Mouse (Mus musculus): ENCODE measurements around the gene Hcn2.
A peak's percentile ranks its signal among the peaks of the same experiment; 100 is the strongest.
"Not testable (repeated sequence)": the region's sequence is repeated elsewhere in the genome, so short reads cannot be mapped to it uniquely, and the experiment has no call there.

Hcn2 gene

DNA sequence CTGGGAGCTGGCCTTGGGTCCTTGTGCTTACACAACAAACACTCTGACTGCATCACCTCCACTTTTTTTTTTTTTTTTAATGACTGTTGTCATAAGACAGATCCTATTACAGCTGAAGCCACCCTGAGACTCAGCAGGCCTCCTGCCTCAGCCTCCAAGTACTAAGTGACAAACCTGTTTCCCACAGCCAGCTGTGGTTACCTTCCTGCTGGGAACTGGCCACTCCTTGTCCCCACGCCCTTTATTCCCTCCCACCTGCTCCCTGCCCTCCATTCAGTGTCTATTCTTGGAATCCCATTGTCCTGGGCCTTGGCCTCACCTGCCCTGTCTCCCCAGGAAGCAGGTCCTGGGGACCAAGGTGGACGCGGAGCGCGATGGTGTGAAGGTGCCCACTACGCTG lies 28.9 kb upstream of the Hcn2 start:
- DNase-seq (ENCODE audit: low read depth, low spot score), result no peak

GRCm38 (mm10) chr10:79688720-79689119 lies 27.7 kb upstream of the Hcn2 start, which contains the start of gene Gzmm:
Gene Gzmm, plus strand, starts transcription at chr10:79689020.
- DNase-seq (ENCODE audit: low read depth, low spot score), result no peak

- DNase-seq (ENCODE audit: low read depth, low spot score), result no peak
Observed at GRCm38 (mm10) chr10:79689178-79689577, 27.3 kb upstream of the Hcn2 start.

- DNase-seq (ENCODE audit: low read depth, low spot score), result no peak
Observed at GRCm38 (mm10) chr10:79691986-79692548, 24.4 kb upstream of the Hcn2 start.

DNA sequence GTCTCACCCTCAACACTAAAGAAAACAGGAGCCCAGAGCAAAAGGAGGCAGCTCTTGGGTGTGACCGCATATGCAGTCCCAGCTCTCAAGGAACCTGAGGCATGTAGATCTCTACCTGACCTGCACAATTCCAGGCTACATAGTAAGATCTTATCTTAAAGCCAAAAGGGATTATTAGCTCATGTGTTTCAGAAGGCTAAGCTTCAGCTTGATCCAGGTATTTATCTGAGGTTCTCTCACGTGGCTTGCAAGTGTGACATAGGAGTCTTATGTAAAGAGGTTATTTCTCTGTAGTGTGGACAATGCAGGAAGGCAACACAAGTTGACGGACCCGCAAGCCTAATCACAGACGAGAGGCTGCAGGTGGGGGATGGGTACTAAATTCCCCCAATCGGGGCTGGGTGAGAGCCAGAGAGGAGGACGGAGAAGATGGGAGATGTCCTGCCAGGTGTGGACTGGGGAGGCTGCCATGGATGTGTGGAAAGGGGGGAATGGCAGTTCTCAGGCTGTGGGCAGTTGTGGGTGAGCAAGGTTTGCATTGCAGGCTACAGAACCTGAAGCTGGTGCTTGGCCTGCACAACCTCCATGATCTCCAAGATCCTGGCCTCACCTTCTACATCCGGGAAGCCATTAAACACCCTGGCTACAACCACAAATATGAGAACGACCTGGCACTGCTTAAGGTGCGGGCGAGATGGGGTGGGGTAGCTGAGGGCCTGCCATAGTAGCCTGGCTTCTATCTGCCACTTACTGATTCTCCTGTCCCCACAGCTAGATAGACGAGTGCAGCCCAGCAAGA lies 22.7 kb upstream of the Hcn2 start:
- no peak for DNase-seq (ENCODE audit: low read depth, low spot score)

GRCm38 (mm10) chr10:79694379-79694655 lies 22.1 kb upstream of the Hcn2 start:
- no peak for DNase-seq (ENCODE audit: low read depth, low spot score)

DNA sequence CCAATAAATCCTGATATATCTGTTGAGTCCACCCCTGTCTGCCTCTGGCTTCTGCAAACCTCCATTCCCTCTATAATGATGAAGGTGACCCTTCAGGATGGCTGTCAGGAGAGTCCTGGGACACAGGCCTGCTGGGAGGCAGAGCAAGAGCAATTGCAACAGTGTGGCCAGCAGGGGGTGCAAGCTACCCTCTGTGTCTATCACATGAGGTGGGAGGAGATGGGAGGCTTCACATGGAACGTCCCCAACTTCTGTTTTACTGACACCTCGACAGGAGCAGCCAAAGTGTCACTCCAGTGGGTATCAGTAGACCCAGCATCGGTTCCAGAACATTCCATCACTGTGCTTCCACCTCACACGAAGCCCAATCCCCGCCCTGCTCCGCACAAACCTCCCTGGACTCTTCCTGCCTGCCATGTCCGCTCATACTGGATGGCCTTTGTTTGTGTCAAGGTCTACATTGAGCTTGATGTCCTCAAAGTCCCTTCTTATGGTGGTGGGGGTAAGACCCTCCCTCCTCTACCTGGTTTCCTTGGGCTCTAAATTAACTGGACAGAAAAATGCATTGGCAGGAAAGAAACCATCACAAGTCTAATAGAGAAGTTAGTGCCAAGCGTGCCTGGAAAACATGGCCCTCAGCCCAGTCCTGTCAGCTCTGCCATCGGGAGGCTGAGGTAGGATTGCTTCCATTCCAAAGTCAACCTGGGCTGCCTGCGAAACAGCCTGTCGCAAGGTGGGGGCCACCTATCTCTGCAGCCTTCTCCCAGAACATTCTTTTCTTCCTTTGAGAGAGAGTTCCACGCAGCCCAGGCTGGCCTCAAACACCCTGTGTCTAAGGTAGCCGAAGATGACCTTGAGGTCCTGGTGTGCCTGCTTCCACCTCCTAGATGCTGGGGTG lies 21.0 kb upstream of the Hcn2 start:
- peak; percentile 50 for DNase-seq (ENCODE audit: low read depth, low spot score)

DNA sequence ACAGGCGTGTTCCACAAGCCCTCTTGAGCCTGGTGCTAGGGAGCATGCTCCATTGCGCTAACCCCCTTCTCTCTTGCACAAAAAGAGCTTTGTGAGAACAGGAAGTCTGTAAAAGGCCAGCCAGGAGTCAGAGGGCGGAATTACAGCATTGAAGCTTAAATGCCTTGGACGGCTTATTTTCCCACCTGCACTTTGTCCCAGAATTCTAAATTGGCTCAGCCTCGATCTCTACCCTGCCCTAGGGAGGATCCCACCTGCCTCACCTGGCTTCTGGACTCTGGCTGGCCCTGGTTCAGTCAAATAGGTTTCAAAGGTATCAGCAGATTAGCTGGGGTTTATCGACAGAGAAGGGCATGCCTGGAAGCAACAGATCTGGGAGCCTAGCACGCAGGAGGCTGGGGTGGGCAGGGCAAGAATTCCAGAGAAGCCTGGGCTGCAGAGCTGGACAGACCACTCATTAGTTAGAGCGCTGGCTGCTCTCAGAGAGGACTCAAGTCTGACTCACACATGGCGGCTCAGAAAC lies 20.2 kb upstream of the Hcn2 start:
- DNase-seq (ENCODE audit: low read depth, low spot score), result no peak

- DNase-seq (ENCODE audit: low read depth, low spot score), result no peak
Observed at GRCm38 (mm10) chr10:79697916-79698315, 18.5 kb upstream of the Hcn2 start.

- no peak for DNase-seq (ENCODE audit: low read depth, low spot score)
Observed at GRCm38 (mm10) chr10:79698459-79698858, 18.0 kb upstream of the Hcn2 start.

GRCm38 (mm10) chr10:79700676-79701075 lies 15.8 kb upstream of the Hcn2 start:
- no peak for DNase-seq (ENCODE audit: low read depth, low spot score)

DNA sequence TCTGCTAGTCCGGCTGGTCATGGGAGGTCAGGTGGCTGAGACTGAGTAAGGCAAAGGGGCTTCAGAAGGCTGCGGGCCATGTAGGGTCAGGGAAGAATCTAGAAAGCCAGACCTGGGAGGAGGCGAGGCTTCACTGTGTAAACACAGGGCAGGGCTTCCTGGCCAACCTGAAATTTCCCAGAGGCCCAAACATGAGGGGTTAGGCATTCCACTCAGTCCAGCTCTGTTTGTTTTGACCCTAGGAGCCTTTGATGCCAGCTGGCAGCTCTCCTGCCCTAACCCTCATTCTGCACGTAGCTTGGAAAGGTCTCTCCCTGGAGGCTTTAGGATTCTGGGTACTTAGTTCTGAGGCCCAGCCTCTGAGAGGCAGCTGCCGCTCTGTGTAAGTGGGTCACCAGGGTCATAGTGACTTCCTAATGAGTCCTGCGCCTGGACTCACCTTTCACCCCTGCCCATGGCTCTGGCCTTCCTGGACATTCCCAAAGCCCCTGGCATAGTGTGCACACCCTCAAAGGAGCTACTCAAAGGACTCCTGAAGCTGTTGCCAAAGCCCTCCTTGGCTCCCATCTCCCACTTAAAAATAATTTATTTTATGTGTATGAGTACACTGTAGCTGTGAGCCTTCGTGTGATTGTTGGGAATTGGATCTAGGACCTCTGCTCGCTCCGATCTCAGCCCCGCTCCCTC lies 14.8 kb upstream of the Hcn2 start:
- DNase-seq (ENCODE audit: low read depth, low spot score), result no peak

GRCm38 (mm10) chr10:79702970-79703369 lies 13.5 kb upstream of the Hcn2 start:
- not testable (repeated sequence) for DNase-seq (ENCODE audit: low read depth, low spot score)

- DNase-seq (ENCODE audit: low read depth, low spot score), result no peak
Observed at GRCm38 (mm10) chr10:79703541-79703940, 12.9 kb upstream of the Hcn2 start.

GRCm38 (mm10) chr10:79704065-79704969 lies 12.1 kb upstream of the Hcn2 start, which contains the start of gene Bsg:
Gene Bsg, plus strand, starts transcription at chr10:79704491.
- DNase-seq (ENCODE audit: low read depth, low spot score), result peak; percentile 96

DNA sequence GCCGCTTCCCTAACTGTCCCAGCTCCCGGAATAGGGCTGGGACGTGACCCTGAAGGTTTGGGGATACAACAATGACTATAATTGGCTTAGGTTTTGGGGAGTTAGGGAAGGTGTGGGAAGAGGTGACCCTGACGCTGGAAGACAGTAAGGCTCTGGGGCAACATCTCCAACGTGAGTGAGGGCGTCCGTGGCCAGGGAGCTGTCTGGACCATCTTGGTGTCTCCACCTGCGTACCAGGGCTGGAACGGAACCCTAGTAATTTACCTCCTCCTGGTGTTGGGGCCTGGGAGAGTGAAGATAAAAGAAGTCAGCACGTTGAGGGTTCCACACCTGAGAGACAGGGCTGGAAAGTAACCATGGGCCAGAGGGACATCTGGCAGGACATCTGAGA lies 11.5 kb upstream of the Hcn2 start:
- no peak for DNase-seq (ENCODE audit: low read depth, low spot score)

DNA sequence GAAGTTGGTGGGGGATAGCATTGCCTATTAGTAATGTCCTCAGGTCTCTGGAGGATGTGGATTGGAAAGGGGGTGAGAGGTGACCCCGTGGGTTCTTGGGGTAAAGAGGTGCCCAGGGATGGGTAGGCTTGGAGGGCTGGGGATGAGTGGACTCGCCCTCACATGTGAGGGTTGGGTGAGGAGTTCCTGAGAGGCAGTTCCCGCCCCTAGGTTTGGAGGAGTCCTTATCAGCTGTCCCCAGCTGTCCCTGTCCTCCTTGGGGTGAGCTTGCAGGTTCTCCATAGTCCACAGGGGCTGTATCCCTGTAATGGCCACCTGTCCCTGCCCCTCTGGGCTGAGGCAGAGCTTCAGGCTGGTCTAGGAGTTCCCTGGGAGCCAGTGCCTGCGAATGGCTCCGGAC lies 10.5 kb upstream of the Hcn2 start:
- DNase-seq (ENCODE audit: low read depth, low spot score), result no peak

DNA sequence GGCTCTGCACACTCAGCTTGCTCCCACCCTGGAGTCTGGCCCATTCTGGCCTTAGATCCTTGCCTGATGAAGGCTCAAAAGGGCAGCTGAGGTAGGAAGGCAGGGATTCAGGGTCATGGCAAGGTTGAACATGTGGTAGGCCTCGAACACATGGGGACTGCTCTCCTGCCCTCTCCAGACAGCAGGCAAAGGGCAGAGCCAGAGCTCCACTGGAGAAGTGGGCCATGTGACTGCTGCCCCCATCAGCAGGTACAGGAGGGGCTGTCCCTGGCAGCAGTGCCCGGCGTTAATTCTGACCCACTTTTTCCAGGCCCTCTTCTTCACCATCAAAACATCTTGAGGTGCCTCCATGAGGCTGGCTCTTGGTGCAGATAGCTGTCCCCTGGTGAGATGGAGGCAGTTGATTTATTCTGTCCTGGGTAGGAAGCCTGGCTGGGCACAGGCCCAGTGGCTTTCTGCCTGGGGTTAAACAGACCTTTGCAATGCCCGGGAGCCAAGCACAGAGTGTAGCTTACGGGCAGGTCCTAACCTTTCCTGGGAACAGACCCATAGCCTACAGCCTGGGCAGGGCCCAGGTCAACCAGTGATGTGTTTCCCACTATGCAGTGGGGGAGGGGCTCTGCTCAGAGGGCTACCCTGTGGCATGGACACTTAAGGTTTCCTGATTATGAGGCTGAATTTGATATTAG lies 9.9 kb upstream of the Hcn2 start:
- DNase-seq (ENCODE audit: low read depth, low spot score), result no peak

DNA sequence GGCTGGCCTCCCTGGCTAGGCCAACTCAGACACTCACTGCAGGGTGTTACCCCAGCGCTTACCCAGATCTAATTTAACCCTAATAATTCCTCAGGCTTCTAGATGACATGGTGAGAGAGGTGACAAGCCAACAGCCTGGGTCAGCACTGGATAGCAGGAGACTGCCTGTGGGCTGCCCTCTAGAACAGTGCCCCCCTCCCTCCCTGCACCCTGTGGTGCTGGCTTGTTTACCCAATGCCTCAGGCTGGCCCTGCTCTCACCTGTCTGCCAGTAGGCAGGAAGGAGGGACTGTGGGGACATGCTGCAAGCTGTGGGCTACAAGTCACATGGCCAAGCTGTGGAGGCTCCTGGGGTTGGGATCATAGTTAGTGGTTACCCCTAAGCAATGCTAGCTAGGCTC lies 9.3 kb upstream of the Hcn2 start:
- no peak for DNase-seq (ENCODE audit: low read depth, low spot score)

- no peak for DNase-seq (ENCODE audit: low read depth, low spot score)
Observed at GRCm38 (mm10) chr10:79707759-79708158, 8.7 kb upstream of the Hcn2 start.

All from telencephalon, adult 2 months (tissue).